Mouse (Mus musculus) liver, embryonic 14.5 days (tissue): ENCODE results near the gene Pde4d. TPM values are rescaled to one million over a fixed set of nuclear protein-coding genes. Genes with fewer than 3 reads are reported as not detected.

ENCODE experiments used
- ATAC-seq: fragments of 200-750 bp; cut with Nextera tagmentation; 2 replicates; pipeline ENCODE4 v1.8.0; 2017; ENCODE audit warnings: moderate number of reproducible peaks, mild to moderate bottlenecking, moderate library complexity; ENCODE audit not compliant: insufficient read depth
- DNase-seq, 3 experiments: peaks; one replicate each; pipeline ENCODE4 v3.0.0-alpha.2; 2012 to 2013; ENCODE audit warnings: low read depth in 3 of 3, low spot score in 3 of 3
- H3K27ac ChIP-seq: fragments of 300-500 bp; sonication (generic); 2 replicates; pipeline ENCODE4 v1.5.1; 2014; ENCODE audit warnings: moderate library complexity, mild to moderate bottlenecking, control low read depth, inconsistent platforms
- H3K27me3 ChIP-seq: fragments of 300-500 bp; sonication (generic); 2 replicates; pipeline ENCODE4 v1.6.1; 2014; ENCODE audit warnings: mild to moderate bottlenecking, low read length, moderate library complexity; ENCODE audit not compliant: control insufficient read depth, insufficient read depth
- H3K36me3 ChIP-seq: fragments of 300-500 bp; sonication (generic); replicated peaks from 2 replicates; pipeline ENCODE4 v1.6.1; 2014; ENCODE audit warnings: low read depth; ENCODE audit not compliant: control insufficient read depth, insufficient read depth
- H3K4me1 ChIP-seq, 2 experiments: fragments of 200-500 bp in 1 of 2; fragments of 300-500 bp in 1 of 2; sonication (generic) in 1 of 2; replicated peaks; 2 replicates each; pipeline ENCODE4 v1.6.1; 2012 to 2014; ENCODE audit warnings: antibody characterized with exemption in 1 of 2, inconsistent platforms in 1 of 2, low read length in 1 of 2; ENCODE audit not compliant: control insufficient read depth in 2 of 2, insufficient read depth in 2 of 2
- H3K4me2 ChIP-seq: fragments of 300-500 bp; sonication (generic); 2 replicates; pipeline ENCODE4 v1.6.1; 2014; ENCODE audit warnings: low read depth, mild to moderate bottlenecking, control low read depth, moderate library complexity
- H3K4me3 ChIP-seq, 2 experiments: fragments of 200-500 bp in 1 of 2; fragments of 300-500 bp in 1 of 2; sonication (generic) in 1 of 2; 2 replicates each; pipeline ENCODE4 v1.5.1; 2012 to 2014; ENCODE audit warnings: low read depth in 2 of 2, low read length in 2 of 2, mild to moderate bottlenecking in 2 of 2, control low read depth in 1 of 2, inconsistent platforms in 1 of 2, moderate library complexity in 1 of 2; ENCODE audit not compliant: insufficient read depth in 1 of 2
- H3K9ac ChIP-seq: fragments of 300-500 bp; sonication (generic); replicated peaks from 2 replicates; pipeline ENCODE4 v1.6.1; 2014; ENCODE audit warnings: mild to moderate bottlenecking, control low read depth, moderate library complexity
- H3K9me3 ChIP-seq: fragments of 300-500 bp; sonication (generic); 2 replicates; pipeline ENCODE4 v1.6.1; 2016; ENCODE audit warnings: low read length, mixed read lengths; ENCODE audit not compliant: control insufficient read depth
- CTCF ChIP-seq: IDR thresholded peaks from 2 replicates; pipeline ENCODE4 v1.5.1; 2016; ENCODE audit warnings: antibody characterized with exemption, low read depth, control low read depth
- EP300 ChIP-seq: IDR thresholded peaks from 2 replicates; pipeline ENCODE4 v1.6.1; 2016; ENCODE audit warnings: antibody characterized with exemption, low read depth
- WGBS: fragments of 180-500 bp; shearing (Covaris S2); extraction: QIAGEN DNeasy Blood & Tissue Kit; methylation state at CpG from one replicate; pipeline ENCODE4 v1.1.7; 2014; ENCODE audit not compliant: insufficient replicate concordance; 5-methylcytosine and 5-hydroxymethylcytosine counted together
- polyA plus RNA-seq, 2 experiments: library from polyadenylated mRNA; depleted of rRNA in 1 of 2; stranded (reverse) in 1 of 2; unstranded in 1 of 2; fragments of >200 nt; fragmentation: Nextera tagmentation in 1 of 2; extraction: Ambion mirVana in 1 of 2; gene quantifications; 2 replicates each; pipeline versions ENCODE4 v1.2.1 to v1.2.3; 2012 to 2014

Gene Pde4d
- polyA plus RNA-seq, 2 experiments, result 4.9 to 8.6 TPM

- DNase-seq (peak in 2 of 3 experiments; percentile 50 to 51), ATAC-seq (peak; percentile 69)
- H3K4me1 ChIP-seq, result peaks cover 55 to 61% of the 10 kb centered on the region in 2 experiments
- H3K27me3 ChIP-seq, result no peaks in the 10 kb centered on the region
- no peaks in the 10 kb centered on the region for H3K9me3 ChIP-seq
- WGBS, result 17% methylated on average over 8 of the region's 8 CpGs
- H3K4me3 ChIP-seq, result no peak overlapping the region
- H3K9ac ChIP-seq, result no peak overlapping the region
- peak overlapping the region; percentile 24 for H3K4me2 ChIP-seq
- peak overlapping the region; percentile 50 for H3K27ac ChIP-seq
- peak; percentile 89 for TF ChIP-seq EP300
- no peak for TF ChIP-seq CTCF
- H3K36me3 ChIP-seq, result no peaks in the 10 kb centered on the region
Measured at GRCm38 (mm10) chr13:109680229-109680628, 1230.5 kb downstream of the Pde4d start.

GRCm38 (mm10) chr13:109681699-109682293, 1232.0 kb downstream of the Pde4d start:
- Histone ChIP-seq H3K4me3 (no peak overlapping the region), H3K36me3 (no peaks in the 10 kb centered on the region), H3K4me1 (peaks cover 53 to 59% of the 10 kb centered on the region in 2 experiments), H3K4me2 (no peak overlapping the region), H3K9me3 (no peaks in the 10 kb centered on the region), H3K27ac (peak overlapping the region; percentile 54), H3K9ac (no peak overlapping the region), H3K27me3 (no peaks in the 10 kb centered on the region)
- DNase-seq, result no peak
- ATAC-seq, result no peak
- TF ChIP-seq CTCF, result no peak
- WGBS, result 54% methylated on average over 4 of the region's 4 CpGs

- H3K4me2 ChIP-seq, result peak overlapping the region; percentile 59
- WGBS, result 21% methylated on average over 10 of the region's 10 CpGs
- H3K4me3 ChIP-seq, result no peak overlapping the region
- DNase-seq (peak; percentile 58 to 66 (median 65)), ATAC-seq (peak; percentile 72)
- H3K36me3 ChIP-seq, result no peaks in the 10 kb centered on the region
- peak overlapping the region; percentile 60 for H3K27ac ChIP-seq
- H3K27me3 ChIP-seq, result no peaks in the 10 kb centered on the region
- TF ChIP-seq CTCF (no peak), EP300 (peak; percentile 77)
- peaks cover 48 to 49% of the 10 kb centered on the region in 2 experiments for H3K4me1 ChIP-seq
- no peaks in the 10 kb centered on the region for H3K9me3 ChIP-seq
- peak overlapping the region; percentile 48; the same call in 1 of the 2 replicates for H3K9ac ChIP-seq
Measured at GRCm38 (mm10) chr13:109683001-109683400, 1233.3 kb downstream of the Pde4d start.

GRCm38 (mm10) chr13:109684985-109685295, 1235.2 kb downstream of the Pde4d start:
- Histone ChIP-seq H3K4me3 (peak overlapping the region; percentile 83 to 95), H3K4me1 (peaks cover 54 to 56% of the 10 kb centered on the region in 2 experiments), H3K27ac (peak overlapping the region; percentile 94), H3K4me2 (peak overlapping the region; percentile 90), H3K36me3 (no peaks in the 10 kb centered on the region), H3K27me3 (no peaks in the 10 kb centered on the region), H3K9ac (peak overlapping the region; percentile 99), H3K9me3 (no peaks in the 10 kb centered on the region)
- TF ChIP-seq EP300, result no peak
- no peak for TF ChIP-seq CTCF
- DNase-seq, result no peak
- 25% methylated on average over 3 of the region's 3 CpGs for WGBS
- ATAC-seq, result no peak

- WGBS, result under 1% methylated on average over 29 of the region's 29 CpGs
- Histone ChIP-seq H3K9me3 (no peaks in the 10 kb centered on the region), H3K27ac (peak overlapping the region; percentile 94), H3K27me3 (no peaks in the 10 kb centered on the region), H3K4me2 (peak overlapping the region; percentile 90), H3K36me3 (no peaks in the 10 kb centered on the region), H3K4me1 (peaks cover 52 to 53% of the 10 kb centered on the region in 2 experiments), H3K4me3 (peak overlapping the region; percentile 83 to 95), H3K9ac (peak overlapping the region; percentile 99)
- peak in 2 of 3 experiments; percentile 44 to 50 for DNase-seq
- ATAC-seq, result peak; percentile 73
- TF ChIP-seq EP300 (peak; percentile 34; the same call in 1 of the 2 replicates), CTCF (peak; percentile 61)
Measured at GRCm38 (mm10) chr13:109685296-109686115, 1235.8 kb downstream of the Pde4d start.
